Mouse (Mus musculus): ENCODE measurements around the gene Ntan1.
"Not testable (repeated sequence)": the region's sequence is repeated elsewhere in the genome, so short reads cannot be mapped to it uniquely, and the experiment has no call there.

The Ntan1 gene

DNA sequence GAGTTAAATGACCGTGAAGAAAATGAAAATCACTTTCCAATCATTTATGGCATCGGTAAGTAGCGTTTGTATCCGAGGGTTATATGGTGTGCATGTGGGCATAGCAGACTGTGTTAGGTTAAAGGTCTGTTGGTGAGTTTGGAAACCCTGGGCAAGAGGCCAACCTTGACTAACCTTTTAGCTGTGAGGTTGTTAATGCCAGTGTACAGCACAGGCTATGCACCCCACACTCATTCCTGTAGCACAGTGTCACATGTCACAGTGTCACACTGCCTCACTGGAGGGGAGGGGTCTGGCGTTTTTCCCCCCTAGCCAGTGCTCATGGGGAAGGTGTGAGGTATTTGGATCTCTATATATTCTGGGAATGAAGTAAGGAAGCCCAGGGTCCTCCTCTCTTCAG lies 13.0 kb downstream of the Ntan1 start:
- in situ Hi-C loops (cut with MseI, MboI), result no loop called here

DNA sequence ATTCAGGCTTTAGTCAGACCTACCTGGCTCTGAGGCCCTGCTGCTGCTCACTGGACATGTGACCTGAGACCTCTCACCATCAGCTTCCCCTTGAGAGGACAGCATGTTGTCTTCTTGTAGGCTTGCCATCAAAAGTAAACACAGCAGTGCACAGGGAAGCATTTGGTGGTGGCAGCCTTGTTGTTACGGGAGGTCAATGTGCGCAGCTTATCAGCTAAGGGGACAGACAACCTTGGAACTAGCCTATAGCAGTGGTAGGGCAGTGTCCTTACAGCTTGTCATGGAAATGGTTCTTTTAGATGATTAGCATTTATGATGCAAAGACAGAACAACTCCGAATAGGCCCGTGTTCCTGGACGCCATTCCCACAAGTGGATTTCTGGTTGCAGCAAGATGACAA lies 15.7 kb downstream of the Ntan1 start:
- in situ Hi-C loops (cut with MseI, MboI), result no loop called here

DNA sequence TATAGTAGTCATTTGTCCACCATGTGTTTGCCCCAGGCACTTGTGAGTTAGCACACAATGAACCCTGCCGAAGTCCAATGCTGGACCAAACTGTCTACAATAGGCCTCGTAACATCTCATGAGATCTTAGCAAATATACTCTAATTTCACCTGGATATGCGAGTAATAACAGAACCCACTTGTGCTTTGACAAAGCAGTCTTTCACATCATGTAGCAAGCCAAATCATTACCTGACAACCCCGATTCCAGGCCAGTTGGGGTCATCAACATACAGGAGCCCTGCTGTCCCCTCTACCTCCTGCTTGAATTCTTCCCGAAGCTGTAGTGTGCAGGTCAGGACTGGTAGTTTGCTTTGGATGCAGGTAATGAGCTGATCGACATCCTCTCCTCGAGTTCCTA lies 21.4 kb downstream of the Ntan1 start:
- in situ Hi-C loops (cut with MseI, MboI), result no loop called here

DNA sequence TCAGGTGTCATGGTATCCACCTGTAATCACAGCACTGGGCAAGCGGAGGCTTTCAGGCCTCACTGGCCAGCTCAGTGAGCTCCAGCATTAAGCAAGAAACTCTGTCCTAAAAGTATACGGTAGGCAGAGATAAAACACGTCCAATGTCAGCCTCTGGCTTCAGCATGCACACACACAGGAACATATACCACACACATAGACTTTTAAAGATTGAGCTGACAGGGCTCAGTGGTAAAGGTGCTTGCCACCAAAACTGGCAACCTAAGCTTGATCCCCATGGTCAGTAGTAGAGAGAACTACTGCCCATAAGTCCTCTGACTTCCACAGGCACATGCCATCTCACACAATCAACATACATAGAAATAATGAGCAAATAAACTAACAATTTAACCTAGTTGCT lies 22.3 kb downstream of the Ntan1 start:
- in situ Hi-C loops (cut with MseI, MboI), result no loop called here

- in situ Hi-C loops (cut with MseI, MboI), result no loop called here
Observed at GRCm38 (mm10) chr16:13845031-13845430, 26.4 kb downstream of the Ntan1 start.

- in situ Hi-C loops (cut with MseI, MboI), result no loop called here
Observed at GRCm38 (mm10) chr16:13846675-13847074, 28.0 kb downstream of the Ntan1 start.

DNA sequence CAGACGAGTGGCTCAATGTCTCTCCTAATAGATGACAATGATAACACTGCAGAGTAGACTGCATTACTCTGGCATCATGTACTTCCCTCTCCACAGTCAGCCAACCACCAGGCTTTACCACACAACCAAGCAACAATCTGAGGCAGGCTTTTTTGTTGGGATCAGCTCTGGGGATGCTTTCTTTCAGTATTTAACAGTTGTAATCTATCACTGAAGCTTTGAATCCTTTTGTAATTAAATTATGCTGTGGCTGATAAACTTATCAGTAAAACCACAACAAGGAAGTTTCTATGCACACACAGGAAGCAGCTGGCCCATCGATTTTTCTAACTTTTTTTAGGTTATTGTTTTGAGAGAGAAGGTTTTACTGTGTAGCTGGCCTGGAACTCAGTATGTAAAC lies 29.7 kb downstream of the Ntan1 start:
- in situ Hi-C loops (cut with MseI, MboI), result no loop called here

GRCm38 (mm10) chr16:13851446-13851845 lies 32.8 kb downstream of the Ntan1 start:
- in situ Hi-C loops (cut with MseI, MboI), result no loop called here

GRCm38 (mm10) chr16:13853886-13854285 lies 35.2 kb downstream of the Ntan1 start:
- in situ Hi-C loops (cut with MseI, MboI), result no loop called here

DNA sequence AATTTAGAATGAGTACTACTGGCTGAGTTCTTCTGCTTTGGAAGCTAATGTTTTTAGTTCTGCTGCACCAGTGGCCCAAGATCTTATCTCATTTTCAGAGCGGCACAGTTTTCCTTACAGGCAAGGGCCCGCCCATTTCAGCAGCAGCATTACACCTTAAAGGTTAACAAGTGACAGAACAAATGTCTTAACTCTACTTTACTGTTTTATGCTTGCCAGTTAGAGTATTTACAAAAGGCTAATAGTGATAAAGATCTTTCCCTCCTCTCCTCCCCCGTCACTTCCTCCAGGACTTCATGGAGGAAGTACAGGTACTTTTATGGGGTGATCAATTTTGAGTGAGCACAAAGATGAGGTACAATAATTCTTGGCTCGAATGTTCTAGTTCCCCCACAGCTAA lies 47.4 kb downstream of the Ntan1 start:
- in situ Hi-C loops (cut with MseI, MboI), result no loop called here

DNA sequence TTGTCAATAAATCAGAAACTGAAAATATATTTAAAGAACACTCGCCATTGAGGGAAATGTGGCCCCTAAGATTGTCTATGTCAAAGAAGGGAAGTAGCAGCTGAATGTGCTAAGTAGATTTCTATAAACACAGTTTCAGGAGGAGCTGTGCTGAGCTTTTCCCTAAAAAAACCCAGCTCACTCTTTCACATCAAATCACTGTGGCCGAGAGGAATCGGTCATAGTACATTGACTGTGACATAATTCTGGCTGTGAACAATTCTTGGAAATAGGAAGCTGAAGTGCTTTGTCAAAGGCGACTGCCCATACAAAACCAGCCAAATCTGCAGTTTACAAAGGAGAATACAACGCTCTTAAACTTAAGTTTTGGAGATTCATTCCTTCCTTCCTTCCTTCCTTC lies 48.0 kb downstream of the Ntan1 start:
- in situ Hi-C loops (cut with MseI, MboI), result no loop called here

GRCm38 (mm10) chr16:13867406-13867805 lies 48.8 kb downstream of the Ntan1 start:
- in situ Hi-C loops (cut with MseI, MboI), result not testable (repeated sequence)

GRCm38 (mm10) chr16:13867910-13868514 lies 49.4 kb downstream of the Ntan1 start:
- in situ Hi-C loops (cut with MseI, MboI), result no loop called here

DNA sequence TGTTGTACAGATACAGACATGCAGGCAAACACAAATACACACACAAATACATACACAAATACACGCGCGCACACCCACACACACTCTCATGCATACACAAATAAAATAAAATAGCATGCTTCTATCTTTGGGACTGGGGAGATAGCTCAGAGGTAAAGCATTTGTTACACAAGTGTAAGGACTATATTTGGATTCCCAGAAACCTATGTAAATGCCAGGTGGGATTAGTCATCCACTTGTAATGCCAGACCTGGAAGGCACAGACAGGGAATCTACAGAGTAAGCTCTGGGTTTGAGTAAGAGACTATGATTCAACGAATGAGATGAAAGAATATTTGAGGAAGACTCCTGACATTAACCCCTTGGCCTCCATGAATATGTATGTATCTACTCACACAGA lies 56.8 kb downstream of the Ntan1 start:
- in situ Hi-C loops (cut with MseI, MboI), result no loop called here

DNA sequence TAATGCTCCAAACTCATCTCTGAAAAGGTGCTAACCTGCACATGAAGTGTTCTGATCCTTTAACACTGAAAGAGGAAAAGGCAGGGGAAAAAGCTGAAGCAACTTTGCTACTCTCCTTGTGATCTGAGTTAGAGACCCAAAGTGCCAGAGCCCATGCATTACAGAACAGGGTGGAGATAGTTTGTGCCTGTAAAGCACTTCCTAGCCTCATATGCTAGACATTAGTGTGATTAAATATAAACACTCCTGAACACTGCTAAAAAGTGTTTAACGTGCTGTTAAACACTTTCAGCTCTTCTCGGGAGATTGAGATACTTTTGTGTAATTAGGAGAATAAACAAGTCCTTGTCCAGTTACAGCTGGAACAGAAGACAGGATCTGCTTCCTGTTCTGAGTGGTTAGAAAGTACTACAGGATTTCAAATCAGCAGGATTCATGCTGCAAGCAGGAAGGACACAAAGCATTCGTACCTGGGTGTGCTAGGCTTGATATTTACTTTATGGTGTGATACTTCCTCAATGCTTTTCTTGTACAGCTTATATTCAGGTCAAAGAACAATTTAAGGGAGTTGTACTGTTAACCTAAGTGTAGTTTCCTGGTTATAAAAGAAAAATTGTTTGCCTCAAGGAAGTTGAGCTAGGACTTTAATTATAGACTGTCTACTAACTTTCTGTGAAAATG lies 64.6 kb downstream of the Ntan1 start:
- in situ Hi-C loops (cut with MseI, MboI), result no loop called here

All from mouse trophoblast stem cell (cell line).